Mouse (Mus musculus): Measurements from ENCODE around the gene March8. TPM values are rescaled to one million over a fixed set of nuclear protein-coding genes. Genes with fewer than 3 reads are reported as not detected.

March8 gene
- polyA plus RNA-seq (2012; rRNA removed), result 16.4 and 20.7 TPM in 2 replicates

GRCm38 (mm10) chr6:116337835-116338501, at the start of gene March8:
Gene March8 (plus strand): TSS chr6:116338024.

Other genes starting within 250 kb of the March8 start
- 2.9 and 3.2 TPM in 2 replicates for gene Tmcc1, start 144.5 kb upstream of the March8 start, polyA plus RNA-seq (2012; rRNA removed)
- gene Washc2, start 130.0 kb upstream of the March8 start, polyA plus RNA-seq (2012; rRNA removed), result 11.1 and 12.3 TPM in 2 replicates
- 0.02 TPM in 1 of 2 replicates, not detected in the other for gene Zfand4, start 73.8 kb upstream of the March8 start, polyA plus RNA-seq (2012; rRNA removed)
- gene Alox5, start 123.2 kb downstream of the March8 start, polyA plus RNA-seq (2012; rRNA removed), result 2.3 and 2.5 TPM in 2 replicates
- gene Olfr211, start 151.1 kb downstream of the March8 start, polyA plus RNA-seq (2012; rRNA removed), result not detected in 2 replicates
- not detected in 2 replicates for gene Olfr212, start 168.5 kb downstream of the March8 start, polyA plus RNA-seq (2012; rRNA removed)
- gene Olfr213, start 200.4 kb downstream of the March8 start, polyA plus RNA-seq (2012; rRNA removed), result not detected in 2 replicates
- not detected in 2 replicates for gene Gm5580, start 213.1 kb downstream of the March8 start, polyA plus RNA-seq (2012; rRNA removed)
- not detected in 2 replicates for gene Olfr214, start 216.2 kb downstream of the March8 start, polyA plus RNA-seq (2012; rRNA removed)
- gene Olfr215, start 246.2 kb downstream of the March8 start, polyA plus RNA-seq (2012; rRNA removed), result not detected in 2 replicates

Data from stomach, adult 2 months (tissue).